ENCODE assay signal across 29 mouse cellular contexts in genomic region chr10:78042096-78042495, GRCm38 (mm10). TPM values are rescaled to one million over a fixed set of nuclear protein-coding genes. Genes with fewer than 3 reads are reported as not detected.
DNase-seq lines count a peak whose midpoint lies in the region; ATAC-seq and TF ChIP-seq lines count a peak whose summit lies in the region.
"Had no signal": no experiment of that assay in that cellular context is flagged by ENCODE, and none has a peak within 500 bp of the region (broad histone marks: within the 10 kb centered on the region; RNA-seq: fewer than 3 reads in every experiment).

No protein-coding gene starts in this region.

- H3K9ac ChIP-seq in embryonic facial prominence, embryonic 11.5 days (replicated peaks; ENCODE audit: low read length), result no peak overlapping the region
- no peak overlapping the region for H3K9ac ChIP-seq in neural tube, embryonic 15.5 days (replicated peaks)
- H3K9ac ChIP-seq: embryonic facial prominence, embryonic 13.5 days; forebrain, embryonic 12.5 days; forebrain, embryonic 15.5 days; heart, embryonic 13.5 days; hindbrain, embryonic 14.5 days had no signal

- H3K9me3 ChIP-seq in E14TG2a.4 (ENCODE audit: low read length), result no peaks in the 10 kb centered on the region
- no peaks in the 10 kb centered on the region for H3K9me3 ChIP-seq in embryonic facial prominence, embryonic 11.5 days (replicated peaks; ENCODE audit: control insufficient read depth, low read length)
- H3K9me3 ChIP-seq in neural tube, embryonic 15.5 days (replicated peaks), result no peaks in the 10 kb centered on the region
- H3K9me3 ChIP-seq: embryonic facial prominence, embryonic 13.5 days; forebrain, embryonic 12.5 days; forebrain, embryonic 15.5 days; heart, embryonic 10.5 days; heart, embryonic 13.5 days had no signal

- H3K4me1 ChIP-seq in E14TG2a.4 (replicated peaks; ENCODE audit: low read depth, low read length), result peaks cover 93% of the 10 kb centered on the region
- H3K4me1 ChIP-seq in embryonic facial prominence, embryonic 11.5 days (ENCODE audit: control insufficient read depth, insufficient read depth, low read length), result no peaks in the 10 kb centered on the region
- H3K4me1 ChIP-seq in neural tube, embryonic 15.5 days, result peaks cover 9% of the 10 kb centered on the region; the same call in 1 of the 2 replicates
- H3K4me1 ChIP-seq: forebrain, embryonic 12.5 days had no signal

- 0 out of 2 replicates have a peak, but pooled peaks cover 3% of the 10 kb centered on the region for H3K27me3 ChIP-seq in E14TG2a.4 (ENCODE audit: insufficient read depth, low read length)
- no peaks in the 10 kb centered on the region for H3K27me3 ChIP-seq in embryonic facial prominence, embryonic 11.5 days (ENCODE audit: control insufficient read depth, insufficient read depth, low read length)
- H3K27me3 ChIP-seq in neural tube, embryonic 15.5 days (replicated peaks), result no peaks in the 10 kb centered on the region
- H3K27me3 ChIP-seq: forebrain, embryonic 15.5 days had no signal

- ATAC-seq in embryonic facial prominence, embryonic 11.5 days (replicated peaks; ENCODE audit: insufficient number of reproducible peaks, low FRiP score, low TSS enrichment, low read depth), result no peak
- ATAC-seq in neural tube, embryonic 15.5 days (ENCODE audit: low FRiP score), result no peak
- ATAC-seq: activated CD4-positive, CD25-positive, alpha-beta regulatory T cell, adult 4 months; hindbrain, postnatal 0 days; inflammation-experienced regulatory T-cells, adult 6 months; intestine, embryonic 16.5 days had no signal

- H3K36me3 ChIP-seq in E14TG2a.4 (ENCODE audit: insufficient read depth, low read length), result peaks cover 30% of the 10 kb centered on the region
- no peaks in the 10 kb centered on the region for H3K36me3 ChIP-seq in embryonic facial prominence, embryonic 11.5 days (replicated peaks; ENCODE audit: control insufficient read depth, insufficient read depth, low read depth, low read length)
- no peaks in the 10 kb centered on the region for H3K36me3 ChIP-seq in neural tube, embryonic 15.5 days
- H3K36me3 ChIP-seq: embryonic facial prominence, embryonic 13.5 days; forebrain, embryonic 12.5 days; forebrain, embryonic 15.5 days; heart, embryonic 10.5 days; heart, embryonic 13.5 days had no signal

- 36% methylated on average over 7 of the region's 7 CpGs for WGBS in embryonic facial prominence, embryonic 11.5 days
- WGBS in neural tube, embryonic 15.5 days, result 91% methylated on average over 7 of the region's 7 CpGs

- H3K4me2 ChIP-seq in embryonic facial prominence, embryonic 11.5 days (ENCODE audit: low read depth, low read length), result no peak overlapping the region
- H3K4me2 ChIP-seq in neural tube, embryonic 15.5 days, result no peak overlapping the region
- H3K4me2 ChIP-seq: embryonic facial prominence, embryonic 13.5 days; forebrain, embryonic 12.5 days; forebrain, embryonic 15.5 days; heart, embryonic 13.5 days; hindbrain, embryonic 14.5 days had no signal

- DNase-seq in embryo, embryonic 10 days (ENCODE audit: low spot score), result peak; percentile 31
- DNase-seq in embryo, embryonic 10.5 days (ENCODE audit: low spot score), result no peak
- peak; percentile 65 for DNase-seq in embryonic facial prominence, embryonic 11.5 days (ENCODE audit: low spot score)
- no peak for DNase-seq in kidney, postnatal 14 days
- DNase-seq: adrenal gland, adult 8-10 months; adrenal gland, postnatal 25 days; cerebellum, adult 11-12 months; cerebellum, adult 8-10 months; cerebellum, postnatal 10 days; cerebellum, postnatal 36 days; gastrocnemius, postnatal 36 days; heart, adult 2 months; heart, postnatal 14 days; heart, postnatal 4 days had no signal

- no peak overlapping the region for H3K27ac ChIP-seq in embryonic facial prominence, embryonic 11.5 days (replicated peaks; ENCODE audit: low read depth, low read length)
- H3K27ac ChIP-seq in neural tube, embryonic 15.5 days (replicated peaks), result no peak overlapping the region
- H3K27ac ChIP-seq: embryonic facial prominence, embryonic 13.5 days; forebrain, embryonic 12.5 days; forebrain, embryonic 15.5 days; heart, adult 2 months; heart, embryonic 10.5 days; heart, embryonic 13.5 days; hindbrain, embryonic 14.5 days; hindbrain, postnatal 0 days had no signal

- TF ChIP-seq CTCF in E14TG2a.4 (conservative IDR thresholded peaks at IDR 0.05; ENCODE audit: low read length), result no peak

- H3K4me3 ChIP-seq in E14TG2a.4 (replicated peaks; ENCODE audit: low read length), result peak overlapping the region; percentile 76
- H3K4me3 ChIP-seq in embryonic facial prominence, embryonic 11.5 days (ENCODE audit: low read depth, low read length), result no peak overlapping the region
- H3K4me3 ChIP-seq in neural tube, embryonic 15.5 days (replicated peaks), result no peak overlapping the region
- H3K4me3 ChIP-seq: embryonic facial prominence, embryonic 13.5 days; erythroblast, embryonic 14.5 days; forebrain, embryonic 12.5 days; forebrain, embryonic 15.5 days; heart, adult 2 months; heart, embryonic 10.5 days; heart, embryonic 13.5 days had no signal

RNA-seq across cellular contexts. Expression of gene Dnmt3l, which starts 0.3 kb away (rescaled TPM):
- polyA plus RNA-seq in embryonic facial prominence, embryonic 11.5 days (2014; fragmentation: Nextera tagmentation; extraction: Ambion mirVana), result 0.20 TPM in 1 of 2 replicates, not detected in the other
- 0.09 TPM in 1 of 2 replicates, not detected in the other for polyA plus RNA-seq in neural tube, embryonic 15.5 days (2015; fragmentation: Nextera tagmentation; extraction: Ambion mirVana)
- polyA plus RNA-seq: activated CD4-positive, CD25-positive, alpha-beta regulatory T cell, adult 4 months; brain, embryonic 14.5 days; erythroblast, embryonic 14.5 days; forebrain, embryonic 12.5 days; forebrain, embryonic 15.5 days; heart, embryonic 10.5 days; hindbrain, embryonic 11.5 days; hindbrain, embryonic 14.5 days; inflammation-experienced regulatory T-cells, adult 6 months had no signal

RNA-seq across cellular contexts. Expression of gene Aire, which starts 1.3 kb away (rescaled TPM):
- polyA plus RNA-seq in embryonic facial prominence, embryonic 11.5 days (2014; fragmentation: Nextera tagmentation; extraction: Ambion mirVana), result 0.11 TPM in 1 of 2 replicates, not detected in the other
- polyA plus RNA-seq in neural tube, embryonic 15.5 days (2015; fragmentation: Nextera tagmentation; extraction: Ambion mirVana), result 0.18 and 2.5 TPM in 2 replicates
- polyA plus RNA-seq: erythroblast, embryonic 14.5 days; heart, embryonic 13.5 days had no signal

RNA-seq across cellular contexts. Expression of gene Icosl, which starts 27.0 kb away (rescaled TPM):
- 2.1 and 2.4 TPM in 2 replicates for polyA plus RNA-seq in embryonic facial prominence, embryonic 11.5 days (2014; fragmentation: Nextera tagmentation; extraction: Ambion mirVana)
- 0.81 and 3.0 TPM in 2 replicates for polyA plus RNA-seq in neural tube, embryonic 15.5 days (2015; fragmentation: Nextera tagmentation; extraction: Ambion mirVana)

RNA-seq across cellular contexts. Expression of gene Pfkl, which starts 32.2 kb away (rescaled TPM):
- polyA plus RNA-seq in embryonic facial prominence, embryonic 11.5 days (2014; fragmentation: Nextera tagmentation; extraction: Ambion mirVana), result 108 and 129 TPM in 2 replicates
- 112 and 133 TPM in 2 replicates for polyA plus RNA-seq in neural tube, embryonic 15.5 days (2015; fragmentation: Nextera tagmentation; extraction: Ambion mirVana)

Comparison
In these comparisons a context has a peak if more than half of its experiments do, and no peak if none do; other contexts are left out.
1. DNase-seq: peak in embryo, embryonic 10 days (single experiment) and embryonic facial prominence, embryonic 11.5 days (single experiment); none in embryo, embryonic 10.5 days (single experiment) and kidney, postnatal 14 days (single experiment).